Mouse (Mus musculus) kidney, embryonic 14.5 days (tissue): Measurements from ENCODE around the gene Zfp462. TPM values are rescaled to one million over a fixed set of nuclear protein-coding genes. Genes with fewer than 3 reads are reported as not detected.

Experiments
- ATAC-seq: fragments of 200-750 bp; cut with Nextera tagmentation; 2 replicates; pipeline ENCODE4 v1.8.0; 2017; ENCODE audit warnings: moderate number of reproducible peaks, mild to moderate bottlenecking, moderate TSS enrichment, moderate library complexity; ENCODE audit not compliant: low FRiP score, low TSS enrichment
- H3K27ac ChIP-seq: fragments of 300-500 bp; sonication (generic); 2 replicates; pipeline ENCODE4 v1.5.1; 2014; ENCODE audit warnings: low read depth, mild to moderate bottlenecking, low read length, moderate library complexity, mixed read lengths
- H3K27me3 ChIP-seq: fragments of 300-500 bp; sonication (generic); 2 replicates; pipeline ENCODE4 v1.6.1; 2014; ENCODE audit warnings: mild to moderate bottlenecking, low read length; ENCODE audit not compliant: control insufficient read depth, insufficient read depth
- H3K36me3 ChIP-seq: fragments of 300-500 bp; sonication (generic); 2 replicates; pipeline ENCODE4 v1.6.1; 2014; ENCODE audit warnings: low read length, mixed read lengths; ENCODE audit not compliant: control insufficient read depth, insufficient read depth
- H3K4me1 ChIP-seq: fragments of 300-500 bp; sonication (generic); 2 replicates; pipeline ENCODE4 v1.6.1; 2014; ENCODE audit warnings: low read length, mixed read lengths; ENCODE audit not compliant: control insufficient read depth, insufficient read depth
- H3K4me2 ChIP-seq: fragments of 300-500 bp; sonication (generic); replicated peaks from 2 replicates; pipeline ENCODE4 v1.6.1; 2014; ENCODE audit warnings: low read depth, mild to moderate bottlenecking, low read length
- H3K4me3 ChIP-seq: fragments of 300-500 bp; sonication (generic); 2 replicates; pipeline ENCODE4 v1.5.1; 2014; ENCODE audit warnings: mild to moderate bottlenecking, low read length
- H3K9ac ChIP-seq: fragments of 300-500 bp; sonication (generic); 2 replicates; pipeline ENCODE4 v1.6.1; 2014; ENCODE audit warnings: low read depth, mild to moderate bottlenecking, low read length, moderate library complexity
- H3K9me3 ChIP-seq: fragments of 300-500 bp; sonication (generic); 2 replicates; pipeline ENCODE4 v1.6.1; 2016; ENCODE audit warnings: low read length; ENCODE audit not compliant: control insufficient read depth
- WGBS: fragments of 180-500 bp; shearing (Covaris S2); extraction: QIAGEN DNeasy Blood & Tissue Kit; methylation state at CpG from one replicate; pipeline ENCODE4 v1.1.7; 2014; 5-methylcytosine and 5-hydroxymethylcytosine counted together
- polyA plus RNA-seq: library from polyadenylated mRNA; unstranded; fragments of >200 nt; fragmentation: Nextera tagmentation; extraction: Ambion mirVana; gene quantifications from 2 replicates; pipeline ENCODE4 v1.2.1, GENCODE M21; 2014

The Zfp462 gene
- polyA plus RNA-seq, 1 experiment from 2014 or later: 10.0 TPM

- Histone ChIP-seq H3K9ac (no peak overlapping the region), H3K4me2 (no peak overlapping the region), H3K36me3 (no peaks in the 10 kb centered on the region; the same call in 1 of the 2 replicates), H3K4me3 (no peak overlapping the region), H3K27ac (no peak overlapping the region), H3K27me3 (no peaks in the 10 kb centered on the region), H3K9me3 (no peaks in the 10 kb centered on the region), H3K4me1 (no peaks in the 10 kb centered on the region)
- 91% methylated on average over 3 of the region's 3 CpGs for WGBS
- no peak for ATAC-seq
These were observed 143.3 kb downstream of the Zfp462 start for GRCm38 (mm10) chr4:55088153-55088552.

DNA sequence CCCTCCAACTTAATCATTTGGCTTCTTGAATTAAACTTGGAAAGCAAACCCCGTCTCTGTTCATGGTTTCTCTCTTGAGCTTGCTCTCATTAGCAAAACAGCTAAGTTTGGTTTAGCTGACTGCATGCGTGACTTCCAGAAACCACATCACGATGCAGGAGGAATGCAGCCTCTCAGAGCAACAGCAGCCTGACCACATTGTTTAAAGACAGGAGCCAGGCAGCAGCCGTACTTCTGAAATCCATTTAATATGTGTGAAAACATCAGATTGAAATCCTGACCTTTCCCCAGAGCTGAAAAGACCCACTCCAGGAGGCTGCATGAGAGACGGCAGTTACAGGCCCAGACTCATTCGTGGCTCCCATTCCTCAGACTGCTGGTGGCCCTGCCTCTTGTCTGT lies 144.1 kb downstream of the Zfp462 start:
- H3K4me2 ChIP-seq: no peak overlapping the region
- H3K36me3 ChIP-seq: no peaks in the 10 kb centered on the region; the same call in 1 of the 2 replicates
- WGBS: 66% methylated on average over 6 of the region's 6 CpGs
- H3K4me1 ChIP-seq: no peaks in the 10 kb centered on the region
- no peak overlapping the region for H3K9ac ChIP-seq
- H3K27ac ChIP-seq: no peak overlapping the region
- no peaks in the 10 kb centered on the region for H3K27me3 ChIP-seq
- H3K9me3 ChIP-seq: no peaks in the 10 kb centered on the region
- no peak overlapping the region for H3K4me3 ChIP-seq
- ATAC-seq: no peak

DNA sequence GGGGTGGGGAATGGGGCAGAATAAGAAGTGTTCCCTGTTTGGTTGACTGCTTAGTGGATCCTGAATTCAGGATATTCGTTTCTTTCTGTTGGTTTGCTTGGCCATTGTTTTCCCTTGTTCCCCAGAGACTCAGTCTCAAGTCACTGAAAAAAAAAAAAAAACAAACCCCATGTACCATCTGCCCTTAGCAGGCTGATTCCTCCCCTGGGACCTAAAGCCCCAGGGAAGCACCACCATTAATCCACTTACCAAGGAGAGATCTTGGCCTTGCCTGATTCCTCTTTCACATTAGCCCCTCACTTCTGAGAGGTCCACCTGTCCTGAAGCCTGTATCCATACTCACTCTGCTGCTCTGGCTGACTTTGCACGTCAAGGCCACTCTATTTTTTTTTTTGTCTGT lies 152.3 kb downstream of the Zfp462 start:
- no peak for ATAC-seq
- H3K9ac ChIP-seq: no peak overlapping the region
- H3K27me3 ChIP-seq: no peaks in the 10 kb centered on the region
- no peaks in the 10 kb centered on the region for H3K9me3 ChIP-seq
- H3K4me3 ChIP-seq: no peak overlapping the region
- H3K4me2 ChIP-seq: no peak overlapping the region
- 35% methylated on average over 2 of the region's 2 CpGs for WGBS
- no peaks in the 10 kb centered on the region for H3K4me1 ChIP-seq
- H3K36me3 ChIP-seq: no peaks in the 10 kb centered on the region
- no peak overlapping the region for H3K27ac ChIP-seq

- Histone ChIP-seq H3K36me3 (no peaks in the 10 kb centered on the region), H3K4me3 (no peak overlapping the region), H3K9me3 (no peaks in the 10 kb centered on the region), H3K27ac (no peak overlapping the region), H3K27me3 (no peaks in the 10 kb centered on the region), H3K9ac (no peak overlapping the region), H3K4me1 (no peaks in the 10 kb centered on the region), H3K4me2 (no peak overlapping the region)
- ATAC-seq: no peak
- WGBS: 63% methylated on average over 6 of the region's 6 CpGs
These were observed 153.5 kb downstream of the Zfp462 start for GRCm38 (mm10) chr4:55098366-55098765.

DNA sequence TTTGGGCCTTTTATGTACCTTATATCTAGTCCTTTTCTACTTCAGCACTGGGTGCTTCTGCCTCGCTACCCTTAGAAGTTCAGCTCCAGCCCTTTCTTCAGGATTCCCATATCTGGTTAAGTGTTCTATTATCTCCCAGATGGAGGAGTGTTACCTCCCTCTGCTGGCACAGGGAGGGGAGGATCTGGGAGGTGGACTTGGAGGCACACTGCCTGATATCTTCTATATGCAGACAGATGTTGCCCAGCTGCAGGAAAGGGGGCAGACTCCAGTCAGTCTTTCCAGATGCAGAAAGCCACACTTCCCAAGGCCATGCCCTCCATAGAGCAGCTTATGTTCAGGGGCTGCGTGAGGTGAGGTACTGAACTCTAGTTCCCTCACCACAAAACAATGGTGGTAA lies 156.0 kb downstream of the Zfp462 start:
- Histone ChIP-seq H3K9me3 (no peaks in the 10 kb centered on the region), H3K27me3 (no peaks in the 10 kb centered on the region), H3K4me3 (no peak overlapping the region), H3K27ac (no peak overlapping the region), H3K4me1 (no peaks in the 10 kb centered on the region), H3K36me3 (no peaks in the 10 kb centered on the region), H3K4me2 (no peak overlapping the region), H3K9ac (no peak overlapping the region)
- no peak for ATAC-seq
- 49% methylated on average over 2 of the region's 2 CpGs for WGBS

DNA sequence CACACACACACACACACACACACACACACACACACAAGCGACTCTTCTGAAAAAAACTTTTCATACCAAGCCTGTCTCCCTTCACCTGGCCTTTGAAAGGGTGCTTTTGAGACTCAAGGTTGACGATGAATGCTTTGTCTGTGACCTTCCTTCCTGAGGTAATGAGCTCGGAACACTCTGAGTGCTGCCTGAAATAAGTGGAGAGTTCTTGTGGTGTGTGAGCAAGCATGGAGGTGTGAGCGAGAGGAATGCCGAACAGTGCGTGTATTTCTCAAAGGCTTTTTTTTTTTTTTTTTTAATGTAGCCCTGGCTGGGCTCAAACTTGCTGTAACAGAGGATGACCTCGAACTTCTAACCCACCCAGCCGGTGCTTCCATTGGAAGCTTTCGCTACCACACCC lies 156.8 kb downstream of the Zfp462 start:
- WGBS: 87% methylated on average over 9 of the region's 9 CpGs
- no peak overlapping the region for H3K4me3 ChIP-seq
- no peaks in the 10 kb centered on the region for H3K4me1 ChIP-seq
- no peak overlapping the region for H3K9ac ChIP-seq
- H3K27ac ChIP-seq: no peak overlapping the region
- no peaks in the 10 kb centered on the region for H3K9me3 ChIP-seq
- ATAC-seq: no peak
- H3K27me3 ChIP-seq: no peaks in the 10 kb centered on the region
- no peaks in the 10 kb centered on the region for H3K36me3 ChIP-seq
- no peak overlapping the region for H3K4me2 ChIP-seq

- WGBS: 93% methylated on average over 3 of the region's 3 CpGs
- Histone ChIP-seq H3K36me3 (no peaks in the 10 kb centered on the region), H3K4me3 (no peak overlapping the region), H3K27ac (no peak overlapping the region), H3K4me2 (no peak overlapping the region), H3K9me3 (no peaks in the 10 kb centered on the region), H3K4me1 (no peaks in the 10 kb centered on the region), H3K27me3 (no peaks in the 10 kb centered on the region), H3K9ac (no peak overlapping the region)
- no peak for ATAC-seq
These were observed 157.5 kb downstream of the Zfp462 start for GRCm38 (mm10) chr4:55102382-55102781.

- 82% methylated on average over 3 of the region's 3 CpGs for WGBS
- H3K27me3 ChIP-seq: no peaks in the 10 kb centered on the region
- no peaks in the 10 kb centered on the region for H3K9me3 ChIP-seq
- no peaks in the 10 kb centered on the region for H3K4me1 ChIP-seq
- H3K36me3 ChIP-seq: no peaks in the 10 kb centered on the region
- H3K27ac ChIP-seq: no peak overlapping the region
- no peak overlapping the region for H3K4me2 ChIP-seq
- no peak overlapping the region for H3K9ac ChIP-seq
- no peak for ATAC-seq
- H3K4me3 ChIP-seq: no peak overlapping the region
These were observed 158.7 kb downstream of the Zfp462 start for GRCm38 (mm10) chr4:55103575-55103974.

DNA sequence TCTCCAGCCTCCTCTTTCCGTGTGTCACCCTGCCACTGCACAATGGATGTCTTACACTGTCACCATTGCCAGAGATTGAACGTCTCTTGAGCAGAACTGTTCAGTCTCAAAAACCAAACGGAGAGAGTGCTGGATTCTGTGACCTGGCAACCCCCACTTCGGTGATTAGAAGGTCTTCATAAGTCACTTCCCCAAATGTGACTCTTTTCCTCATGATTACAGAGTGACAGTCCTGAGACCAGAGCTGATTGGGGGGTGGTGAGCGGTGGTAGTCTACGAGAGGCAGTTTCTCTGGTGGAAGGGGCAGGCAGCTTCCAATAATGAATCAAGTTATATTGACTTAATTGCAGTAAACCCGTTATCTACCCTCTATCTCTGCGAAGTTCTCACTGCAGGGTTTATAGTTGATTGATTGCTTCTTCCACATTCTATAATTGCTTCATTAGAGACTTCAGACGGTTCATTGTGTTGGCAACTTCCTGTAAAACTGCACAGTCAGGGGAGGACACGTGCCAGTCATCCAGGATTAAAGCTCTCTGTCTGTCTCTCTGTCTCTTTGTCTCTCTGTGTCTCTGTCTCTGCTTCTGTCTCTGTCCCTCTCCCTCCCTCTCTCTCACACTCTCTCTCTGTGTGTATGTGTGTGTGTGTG lies 173.1 kb downstream of the Zfp462 start:
- 50% methylated on average over 10 of the region's 10 CpGs for WGBS
- H3K4me3 ChIP-seq: no peak overlapping the region
- ATAC-seq: no peak
- no peaks in the 10 kb centered on the region for H3K4me1 ChIP-seq
- no peak overlapping the region for H3K4me2 ChIP-seq
- H3K27me3 ChIP-seq: no peaks in the 10 kb centered on the region
- no peaks in the 10 kb centered on the region for H3K9me3 ChIP-seq
- H3K36me3 ChIP-seq: no peaks in the 10 kb centered on the region
- H3K27ac ChIP-seq: no peak overlapping the region
- no peak overlapping the region for H3K9ac ChIP-seq
